ENCODE assay signal across 18 mouse cellular contexts in the genomic region with DNA sequence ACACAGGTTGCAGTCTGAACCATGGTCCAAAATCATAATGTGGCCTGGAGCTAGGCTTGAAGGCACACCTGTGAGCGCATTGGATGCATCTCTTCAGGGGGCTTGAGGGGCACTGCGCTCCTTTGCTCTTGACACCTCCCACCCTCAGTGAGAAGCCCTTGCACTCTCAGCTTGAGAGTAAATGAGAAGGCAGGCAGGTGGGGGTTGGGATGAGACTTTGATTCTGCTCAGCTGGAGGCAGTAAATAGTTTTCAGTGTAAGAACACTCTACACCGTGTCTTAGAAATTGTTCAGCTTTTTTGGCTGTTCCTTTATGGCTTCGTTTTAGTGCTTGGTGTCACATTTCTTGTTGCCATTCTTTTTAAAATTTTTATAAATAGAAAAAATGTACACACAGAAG.
"Had no signal": no experiment of that assay in that cellular context is flagged by ENCODE, and none has a peak within 500 bp of the region (broad histone marks: within the 10 kb centered on the region; RNA-seq: fewer than 3 reads in every experiment).

No protein-coding gene starts in this region.

- ATAC-seq: intestine, embryonic 15.5 days; midbrain, embryonic 13.5 days; midbrain, embryonic 16.5 days had no signal

- H3K4me2 ChIP-seq: intestine, embryonic 15.5 days; limb, embryonic 15.5 days; liver, embryonic 11.5 days; midbrain, embryonic 13.5 days; neural tube, embryonic 13.5 days; stomach, embryonic 15.5 days had no signal

- DNase-seq: layer of hippocampus, adult 9-11 months; lung, adult 2 months; lung, postnatal 14 days; lung, postnatal 4 days; retina, postnatal 1 day; right cerebral cortex, postnatal 25 days; spleen, adult 18-20 months; thymus, postnatal 25 days had no signal

- H3K36me3 ChIP-seq: intestine, embryonic 15.5 days; limb, embryonic 15.5 days; midbrain, embryonic 10.5 days; midbrain, embryonic 13.5 days; neural tube, embryonic 13.5 days; stomach, embryonic 15.5 days had no signal

- H3K9ac ChIP-seq: intestine, embryonic 15.5 days; limb, embryonic 15.5 days; midbrain, embryonic 13.5 days; neural tube, embryonic 13.5 days; stomach, embryonic 15.5 days had no signal

- H3K27me3 ChIP-seq: intestine, embryonic 15.5 days; limb, embryonic 15.5 days; midbrain, embryonic 13.5 days; neural tube, embryonic 13.5 days; stomach, embryonic 15.5 days had no signal

- H3K4me3 ChIP-seq: intestine, embryonic 15.5 days; layer of hippocampus, adult 2 months; limb, embryonic 15.5 days; midbrain, embryonic 10.5 days; midbrain, embryonic 13.5 days; myocyte; neural tube, embryonic 13.5 days; stomach, embryonic 15.5 days had no signal

- H3K9me3 ChIP-seq: intestine, embryonic 15.5 days; limb, embryonic 15.5 days; midbrain, embryonic 10.5 days; midbrain, embryonic 13.5 days; neural tube, embryonic 13.5 days; stomach, embryonic 15.5 days had no signal

- H3K27ac ChIP-seq: intestine, embryonic 15.5 days; layer of hippocampus, adult 2 months; limb, embryonic 15.5 days; midbrain, embryonic 10.5 days; midbrain, embryonic 13.5 days; neural tube, embryonic 13.5 days; stomach, embryonic 15.5 days had no signal
